Mouse (Mus musculus) neural tube, embryonic 11.5 days (tissue): ENCODE results near the gene Rad51ap2. TPM values are rescaled to one million over a fixed set of nuclear protein-coding genes. Genes with fewer than 3 reads are reported as not detected.

Experiments used
- polyA plus RNA-seq: library from polyadenylated mRNA; unstranded; fragments of >200 nt; fragmentation: Nextera tagmentation; extraction: Ambion mirVana; gene quantifications from 2 replicates; pipeline ENCODE4 v1.2.1, GENCODE M21; 2014

Gene Rad51ap2
- polyA plus RNA-seq, 1 experiment from 2014 or later, result 0.37 TPM

Other genes starting within 250 kb of the Rad51ap2 start
- gene Msgn1, start 247.1 kb upstream of the Rad51ap2 start, polyA plus RNA-seq, result not detected in 2 replicates
- gene Gen1, start 190.3 kb upstream of the Rad51ap2 start, polyA plus RNA-seq, result 12.3 and 14.1 TPM in 2 replicates
- gene Smc6, start 190.2 kb upstream of the Rad51ap2 start, polyA plus RNA-seq, result 104 and 114 TPM in 2 replicates
- 4.5 and 5.0 TPM in 2 replicates for gene Vsnl1, start 19.5 kb upstream of the Rad51ap2 start, polyA plus RNA-seq